Comparison of ENCODE assay signal across 12 mouse cellular contexts in genomic region chr9:22372760-22373159, GRCm38 (mm10). TPM values are rescaled to one million over a fixed set of nuclear protein-coding genes. Genes with fewer than 3 reads are reported as not detected.
DNase-seq lines count a peak whose midpoint lies in the region; ATAC-seq and TF ChIP-seq lines count a peak whose summit lies in the region.
"Had no signal": no experiment of that assay in that cellular context is flagged by ENCODE, and none has a peak within 500 bp of the region (broad histone marks: within the 10 kb centered on the region; RNA-seq: fewer than 3 reads in every experiment).

No protein-coding gene starts in this region.

- POLR2A ChIA-PET in Patski (lab: Charles Lee), result no interaction called here

- no peaks in the 10 kb centered on the region for H3K27me3 ChIP-seq in heart, postnatal 0 days (ENCODE audit: control insufficient read depth, insufficient read depth, low read length)
- no peaks in the 10 kb centered on the region for H3K27me3 ChIP-seq in heart, embryonic 12.5 days (replicated peaks)
- no peaks in the 10 kb centered on the region for H3K27me3 ChIP-seq in Patski
- H3K27me3 ChIP-seq: lung, embryonic 15.5 days; neural tube, embryonic 13.5 days had no signal

- no peak overlapping the region for H3K4me2 ChIP-seq in heart, postnatal 0 days (ENCODE audit: low read depth, low read length)
- no peak overlapping the region for H3K4me2 ChIP-seq in heart, embryonic 12.5 days
- H3K4me2 ChIP-seq: heart, embryonic 11.5 days; lung, embryonic 15.5 days; neural tube, embryonic 13.5 days had no signal

- whole genome bisulfite sequencing in heart, postnatal 0 days, result 94% methylated on average over 4 of the region's 4 CpGs
- WGBS in heart, embryonic 12.5 days, result 98% methylated on average over 4 of the region's 4 CpGs

- no peak overlapping the region for H3K4me3 ChIP-seq in heart, postnatal 0 days (ENCODE audit: low read depth, low read length)
- no peak overlapping the region for H3K4me3 ChIP-seq in heart, embryonic 12.5 days
- H3K4me3 ChIP-seq: lung, embryonic 15.5 days; neural tube, embryonic 13.5 days had no signal

- 0 out of 2 replicates have a peak, but pooled peaks have one; percentile 14 for TF ChIP-seq CTCF in heart, postnatal 0 days (IDR thresholded peaks at IDR 0.05; ENCODE audit: low read depth)
- peak; percentile 49 for TF ChIP-seq CTCF in Patski (IDR thresholded peaks at IDR 0.05)

- no peak overlapping the region for H3K27ac ChIP-seq in heart, postnatal 0 days (ENCODE audit: low read depth)
- H3K27ac ChIP-seq in heart, embryonic 12.5 days (ENCODE audit: poor library complexity, severe bottlenecking), result no peak overlapping the region
- H3K27ac ChIP-seq: lung, embryonic 15.5 days; neural tube, embryonic 13.5 days had no signal

- H3K4me1 ChIP-seq in heart, postnatal 0 days (ENCODE audit: control insufficient read depth, insufficient read depth), result no peaks in the 10 kb centered on the region
- H3K4me1 ChIP-seq in heart, embryonic 12.5 days (replicated peaks), result peaks cover 7% of the 10 kb centered on the region; the same call in 1 of the 2 replicates
- H3K4me1 ChIP-seq: lung, embryonic 15.5 days; neural tube, embryonic 13.5 days had no signal

- H3K9me3 ChIP-seq in heart, postnatal 0 days (replicated peaks; ENCODE audit: control insufficient read depth, low read length), result no peaks in the 10 kb centered on the region
- H3K9me3 ChIP-seq in heart, embryonic 12.5 days (replicated peaks), result no peaks in the 10 kb centered on the region
- H3K9me3 ChIP-seq: lung, embryonic 15.5 days; neural tube, embryonic 13.5 days had no signal

- peak; percentile 13 for DNase-seq in heart, postnatal 0 days (ENCODE audit: low spot score)
- peak; percentile 35 for DNase-seq in lung, postnatal 36 days
- no peak for DNase-seq in lung, postnatal 25 days (ENCODE audit: low spot score)
- DNase-seq in Patski (ENCODE audit: low read depth, low spot score), result no peak
- peak; percentile 16 for DNase-seq in retina, embryonic 14.5 days (ENCODE audit: low spot score)
- no peak for DNase-seq in layer of hippocampus, adult 9-11 months
- DNase-seq in right cerebral cortex, adult 2 months (ENCODE audit: low spot score in 2 of 2), result no peak
- DNase-seq: cerebellum, adult 2 months had no signal

- H3K9ac ChIP-seq in heart, postnatal 0 days (replicated peaks; ENCODE audit: low read depth, low read length), result no peak overlapping the region
- no peak overlapping the region for H3K9ac ChIP-seq in heart, embryonic 12.5 days
- H3K9ac ChIP-seq: lung, embryonic 15.5 days; neural tube, embryonic 13.5 days had no signal

- CTCF ChIA-PET in Patski (lab: Charles Lee), result interaction anchor here (0.8 kb wide), 1 partner anchor 13 kb away, joined by 3 read pairs; no protein-coding TSS in a partner anchor

- TF ChIP-seq EP300 in heart, postnatal 0 days (IDR thresholded peaks at IDR 0.05; ENCODE audit: low read depth), result no peak

- in situ Hi-C loops in Patski (cut with MboI; ENCODE audit: low pct_unique_long_range_greater_than_20kb), result no loop called here

- H3K36me3 ChIP-seq in heart, postnatal 0 days (replicated peaks; ENCODE audit: control insufficient read depth, insufficient read depth, low read length), result peaks cover 85% of the 10 kb centered on the region
- peaks cover 81% of the 10 kb centered on the region for H3K36me3 ChIP-seq in heart, embryonic 12.5 days

- ATAC-seq in heart, postnatal 0 days (ENCODE audit: insufficient read depth, low read depth), result no peak
- no peak for ATAC-seq in heart, embryonic 12.5 days (ENCODE audit: insufficient number of reproducible peaks, low FRiP score)
- ATAC-seq in Patski, result no peak

RNA-seq across cellular contexts. Expression of gene Anln, which starts 16.2 kb away (rescaled TPM):
- 35.0 and 50.9 TPM in 2 replicates for total RNA-seq in heart, postnatal 0 days (2014; rRNA removed; ENCODE audit: low replicate concordance)
- 12.8 and 12.9 TPM in 2 replicates for polyA plus RNA-seq in heart, postnatal 0 days (2015; fragmentation: Nextera tagmentation; extraction: Ambion mirVana)
- polyA plus RNA-seq in heart, embryonic 12.5 days (2016; fragmentation: Nextera tagmentation; extraction: Ambion mirVana), result 62.3 and 65.6 TPM in 2 replicates
- 87.6 TPM for polyA plus RNA-seq in Patski (2021)

RNA-seq across cellular contexts. Expression of gene 9530077C05Rik, which starts 38.6 kb away (rescaled TPM):
- 0.69 and 1.6 TPM in 2 replicates for total RNA-seq in heart, postnatal 0 days (2014; rRNA removed; ENCODE audit: low replicate concordance)
- 0.62 and 0.85 TPM in 2 replicates for polyA plus RNA-seq in heart, postnatal 0 days (2015; fragmentation: Nextera tagmentation; extraction: Ambion mirVana)
- 2.0 and 2.5 TPM in 2 replicates for polyA plus RNA-seq in heart, embryonic 12.5 days (2016; fragmentation: Nextera tagmentation; extraction: Ambion mirVana)
- 12.7 TPM for polyA plus RNA-seq in Patski (2021)

Comparison
In these comparisons a context has a peak if more than half of its experiments do, and no peak if none do; other contexts are left out.
1. DNase-seq: peak in heart, postnatal 0 days (single experiment), lung, postnatal 36 days (single experiment) and retina, embryonic 14.5 days (single experiment); none in lung, postnatal 25 days (single experiment), Patski (single experiment), layer of hippocampus, adult 9-11 months (single experiment) and right cerebral cortex, adult 2 months (0 of 2).